ENCODE assay signal across 7 mouse cellular contexts in genomic region chr3:132684231-132684928, GRCm38 (mm10). TPM values are rescaled to one million over a fixed set of nuclear protein-coding genes. Genes with fewer than 3 reads are reported as not detected.
DNase-seq lines count a peak whose midpoint lies in the region; ATAC-seq and TF ChIP-seq lines count a peak whose summit lies in the region.

Aimp1 (minus strand) TSS chr3:132684370.

- peak within 1 kb of the TSS; percentile 74 for H3K4me2 ChIP-seq in embryonic facial prominence, embryonic 14.5 days (ENCODE audit: low read depth, low read length)
- H3K4me2 ChIP-seq in heart, postnatal 0 days (ENCODE audit: low read depth, low read length), result peak within 1 kb of the TSS; percentile 72

- H3K36me3 ChIP-seq in embryonic facial prominence, embryonic 14.5 days (ENCODE audit: control insufficient read depth, insufficient read depth, low read length), result peaks cover 14% of the 10 kb centered on the region; the same call in 1 of the 2 replicates
- peaks cover 8% of the 10 kb centered on the region for H3K36me3 ChIP-seq in heart, postnatal 0 days (replicated peaks; ENCODE audit: control insufficient read depth, insufficient read depth, low read length)
- H3K36me3 ChIP-seq in limb, embryonic 10.5 days, result peaks cover 13% of the 10 kb centered on the region

- H3K4me1 ChIP-seq in embryonic facial prominence, embryonic 14.5 days (ENCODE audit: control insufficient read depth, insufficient read depth, low read length), result peaks cover 11% of the 10 kb centered on the region
- H3K4me1 ChIP-seq in heart, postnatal 0 days (ENCODE audit: control insufficient read depth, insufficient read depth), result peaks cover 7% of the 10 kb centered on the region
- H3K4me1 ChIP-seq in limb, embryonic 10.5 days, result peaks cover 15% of the 10 kb centered on the region

- no peaks in the 10 kb centered on the region for H3K9me3 ChIP-seq in embryonic facial prominence, embryonic 14.5 days (ENCODE audit: control insufficient read depth, low read length)
- H3K9me3 ChIP-seq in heart, postnatal 0 days (replicated peaks; ENCODE audit: control insufficient read depth, low read length), result no peaks in the 10 kb centered on the region
- H3K9me3 ChIP-seq in limb, embryonic 10.5 days (replicated peaks), result no peaks in the 10 kb centered on the region

- H3K9ac ChIP-seq in embryonic facial prominence, embryonic 14.5 days (ENCODE audit: low read depth, low read length), result peak within 1 kb of the TSS; percentile 84
- peak within 1 kb of the TSS; percentile 71 for H3K9ac ChIP-seq in heart, postnatal 0 days (replicated peaks; ENCODE audit: low read depth, low read length)

- H3K27me3 ChIP-seq in embryonic facial prominence, embryonic 14.5 days (replicated peaks; ENCODE audit: control insufficient read depth, insufficient read depth, low read length), result no peaks in the 10 kb centered on the region
- H3K27me3 ChIP-seq in heart, postnatal 0 days (ENCODE audit: control insufficient read depth, insufficient read depth, low read length), result no peaks in the 10 kb centered on the region
- H3K27me3 ChIP-seq in limb, embryonic 10.5 days (ENCODE audit: low read depth, poor library complexity, severe bottlenecking), result no peaks in the 10 kb centered on the region

- ATAC-seq in embryonic facial prominence, embryonic 14.5 days (ENCODE audit: low read depth), result no peak
- no peak for ATAC-seq in heart, postnatal 0 days (ENCODE audit: insufficient read depth, low read depth)
- ATAC-seq in neutrophil, adult 5-6 weeks (ENCODE audit: extremely low read depth, insufficient number of reproducible peaks, low FRiP score, poor library complexity, severe bottlenecking), result no peak

- TF ChIP-seq CTCF in heart, postnatal 0 days (IDR thresholded peaks at IDR 0.05; ENCODE audit: low read depth), result no peak

- no peak for DNase-seq in urinary bladder, adult 2 months (ENCODE audit: low spot score)
- DNase-seq in urinary bladder, postnatal 4 days (ENCODE audit: low spot score in 2 of 2), result no peak
- no peak for DNase-seq in embryonic facial prominence, embryonic 14.5 days (ENCODE audit: low spot score)
- DNase-seq in heart, postnatal 0 days (ENCODE audit: low spot score), result peak; percentile 8
- DNase-seq in limb, embryonic 10.5 days (ENCODE audit: low spot score), result no peak
- no peak for DNase-seq in kidney, postnatal 4 days

- 2% methylated on average over 20 of the region's 27 CpGs for WGBS in embryonic facial prominence, embryonic 14.5 days
- 1% methylated on average over 27 of the region's 27 CpGs for WGBS in heart, postnatal 0 days
- 3% methylated on average over 27 of the region's 27 CpGs for WGBS in limb, embryonic 10.5 days

- TF ChIP-seq EP300 in heart, postnatal 0 days (IDR thresholded peaks at IDR 0.05; ENCODE audit: low read depth), result no peak

- peak within 1 kb of the TSS; percentile 90 for H3K4me3 ChIP-seq in embryonic facial prominence, embryonic 14.5 days (ENCODE audit: low read depth, low read length)
- peak within 1 kb of the TSS; percentile 76 for H3K4me3 ChIP-seq in heart, postnatal 0 days (ENCODE audit: low read depth, low read length)
- peak within 1 kb of the TSS; percentile 85 for H3K4me3 ChIP-seq in limb, embryonic 10.5 days

- peak within 1 kb of the TSS; percentile 84 for H3K27ac ChIP-seq in embryonic facial prominence, embryonic 14.5 days (replicated peaks; ENCODE audit: low read depth, low read length)
- H3K27ac ChIP-seq in heart, postnatal 0 days (ENCODE audit: low read depth), result peak within 1 kb of the TSS; percentile 87
- H3K27ac ChIP-seq in limb, embryonic 10.5 days, result peak within 1 kb of the TSS; percentile 100

RNA-seq across cellular contexts. Expression of gene Aimp1, which starts in this region (rescaled TPM):
- polyA plus RNA-seq in urinary bladder, adult 2 months (2012; rRNA removed), result 71.3 and 81.6 TPM in 2 replicates
- polyA plus RNA-seq in embryonic facial prominence, embryonic 14.5 days (2014; fragmentation: Nextera tagmentation; extraction: Ambion mirVana), result 74.9 and 75.2 TPM in 2 replicates
- 26.9 and 42.5 TPM in 2 replicates for total RNA-seq in heart, postnatal 0 days (2014; rRNA removed; ENCODE audit: low replicate concordance)
- 53.2 and 55.8 TPM in 2 replicates for polyA plus RNA-seq in heart, postnatal 0 days (2015; fragmentation: Nextera tagmentation; extraction: Ambion mirVana)
- 75.8 and 83.1 TPM in 2 replicates for polyA plus RNA-seq in limb, embryonic 10.5 days (2016; fragmentation: Nextera tagmentation; extraction: Ambion mirVana)
- 58.7 and 79.3 TPM in 2 replicates for total RNA-seq in neutrophil, adult 5-6 weeks (2017)
